Mouse (Mus musculus) thymus, adult 2 months (tissue): ENCODE results near the gene Spty2d1. TPM values are rescaled to one million over a fixed set of nuclear protein-coding genes. Genes with fewer than 3 reads are reported as not detected.
A peak's percentile ranks its signal among the peaks of the same experiment; 100 is the strongest.

Source experiments
- DNase-seq: peaks from one replicate; pipeline ENCODE4 v3.0.0; 2021
- H3K27ac ChIP-seq: fragments of 200-500 bp; 2 replicates; pipeline ENCODE4 v1.5.1; 2012; ENCODE audit warnings: low read length, control low read depth; ENCODE audit not compliant: control insufficient read depth, insufficient read depth
- H3K27me3 ChIP-seq: fragments of 200-500 bp; 2 replicates; pipeline ENCODE4 v1.6.1; 2012; ENCODE audit warnings: mild to moderate bottlenecking, low read length, moderate library complexity, mixed read lengths; ENCODE audit not compliant: control insufficient read depth, insufficient read depth
- H3K36me3 ChIP-seq: fragments of 200-500 bp; 2 replicates; pipeline ENCODE4 v1.6.1; 2012; ENCODE audit warnings: mild to moderate bottlenecking, low read length, moderate library complexity; ENCODE audit not compliant: control insufficient read depth, insufficient read depth
- H3K4me1 ChIP-seq: fragments of 200-500 bp; replicated peaks from 2 replicates; pipeline ENCODE4 v1.6.1; 2012; ENCODE audit warnings: low read length; ENCODE audit not compliant: control insufficient read depth, insufficient read depth
- H3K4me3 ChIP-seq: fragments of 200-500 bp; 2 replicates; pipeline ENCODE4 v1.5.1; 2012; ENCODE audit warnings: mild to moderate bottlenecking, low read length, control low read depth, moderate library complexity; ENCODE audit not compliant: control insufficient read depth, insufficient read depth
- CTCF ChIP-seq: fragments of 200-500 bp; IDR thresholded peaks from 2 replicates; pipeline ENCODE4 v1.5.1; 2012; ENCODE audit warnings: mild to moderate bottlenecking, control low read depth, low read length, moderate library complexity, borderline replicate concordance; ENCODE audit not compliant: control insufficient read depth, poor library complexity, insufficient read depth; ENCODE audit errors: extremely low read depth
- POLR2A ChIP-seq: fragments of 200-500 bp; IDR thresholded peaks from 2 replicates; pipeline ENCODE4 v1.6.1; 2012; ENCODE audit warnings: mild to moderate bottlenecking, low read length, control low read depth, moderate library complexity; ENCODE audit not compliant: control insufficient read depth, poor library complexity, insufficient read depth; ENCODE audit errors: extremely low read depth
- WGBS: fragments of 180-500 bp; shearing (Covaris S2); methylation state at CpG from one replicate; pipeline ENCODE4 v1.1.7; 2018; 5-methylcytosine and 5-hydroxymethylcytosine counted together
- polyA plus RNA-seq: library from polyadenylated mRNA; depleted of rRNA; stranded (reverse); fragments of >200 nt; gene quantifications from 2 replicates; pipeline ENCODE4 v1.2.3, GENCODE M21; 2012

Gene Spty2d1
- polyA plus RNA-seq, 1 experiment = 6.9 TPM

DNA sequence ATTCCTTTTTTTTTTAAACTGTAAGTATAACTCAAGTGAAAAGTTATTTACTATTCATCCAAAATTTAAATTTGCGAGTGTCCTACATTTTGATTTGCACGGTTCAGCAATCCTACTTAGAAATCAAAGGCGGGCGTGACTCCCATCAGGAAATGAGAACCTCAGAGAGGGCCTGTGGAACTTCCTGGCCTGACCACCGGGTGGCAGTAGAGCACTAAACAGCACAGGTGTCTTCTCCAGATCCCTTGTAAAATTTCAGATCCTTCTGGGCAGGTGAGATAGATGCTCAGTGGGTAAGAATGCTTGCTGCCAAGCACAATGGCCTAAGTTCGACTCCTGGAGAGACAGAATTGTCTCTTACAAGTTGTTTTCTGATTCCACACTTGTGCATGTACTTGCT lies 15.3 kb upstream of the Spty2d1 start:
- 10% methylated on average over 6 of the region's 6 CpGs for WGBS
- peak; percentile 87 for DNase-seq
- H3K27ac ChIP-seq = no peak overlapping the region
- TF ChIP-seq CTCF (peak; percentile 66; the same call in 1 of the 2 replicates), POLR2A (no peak)
- H3K4me3 ChIP-seq = no peak overlapping the region
- no peaks in the 10 kb centered on the region for H3K36me3 ChIP-seq
- H3K27me3 ChIP-seq = no peaks in the 10 kb centered on the region
- H3K4me1 ChIP-seq = no peaks in the 10 kb centered on the region; the same call in 1 of the 2 replicates

DNA sequence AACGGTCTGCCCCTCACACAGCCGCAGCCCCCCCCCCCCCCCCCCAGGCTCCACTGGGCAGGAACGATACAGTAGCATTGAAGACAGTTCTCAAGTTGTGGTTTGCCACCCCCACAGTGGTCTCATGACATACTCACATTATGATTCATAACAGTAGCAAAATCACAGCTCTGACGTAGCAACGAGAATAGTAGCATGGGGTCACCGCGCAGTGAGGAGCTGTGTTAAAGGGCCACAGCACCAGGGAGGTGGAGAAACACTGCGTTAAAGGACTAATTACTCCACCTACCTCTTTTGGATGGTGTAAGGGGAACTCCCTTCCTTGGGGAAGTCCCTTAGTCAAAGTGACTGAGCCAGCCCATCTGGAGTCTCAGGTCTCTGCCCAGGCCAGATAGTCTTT lies 14.3 kb upstream of the Spty2d1 start:
- no peak for DNase-seq
- Histone ChIP-seq H3K36me3 (no peaks in the 10 kb centered on the region), H3K4me3 (no peak overlapping the region), H3K27ac (no peak overlapping the region), H3K27me3 (no peaks in the 10 kb centered on the region), H3K4me1 (no peaks in the 10 kb centered on the region; the same call in 1 of the 2 replicates)
- no peak for TF ChIP-seq POLR2A
- TF ChIP-seq CTCF = no peak
- WGBS = 7% methylated on average over 8 of the region's 8 CpGs

DNA sequence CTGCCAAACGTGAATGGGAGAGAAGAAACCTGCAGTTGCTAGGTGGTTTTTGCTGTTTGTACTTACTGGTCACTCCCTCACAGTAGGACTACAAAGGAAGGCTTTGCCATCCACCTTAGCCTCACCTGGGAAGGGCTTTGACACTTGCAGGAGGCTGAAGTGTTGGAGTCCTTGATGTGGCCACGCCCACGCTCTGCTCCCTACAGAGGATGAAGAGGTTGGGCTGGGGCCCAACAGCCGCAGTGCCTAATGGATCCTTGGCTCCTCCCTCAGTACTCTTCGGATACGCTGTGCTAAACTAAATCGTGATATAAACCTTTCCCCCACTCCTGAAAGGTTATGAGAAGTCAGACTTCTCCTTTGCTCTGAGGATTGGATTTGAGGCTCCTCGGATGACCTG lies 12.7 kb upstream of the Spty2d1 start:
- H3K27me3 ChIP-seq = no peaks in the 10 kb centered on the region
- TF ChIP-seq POLR2A (no peak), CTCF (no peak)
- DNase-seq = no peak
- H3K4me1 ChIP-seq = no peaks in the 10 kb centered on the region; the same call in 1 of the 2 replicates
- no peak overlapping the region for H3K27ac ChIP-seq
- WGBS = 79% methylated on average over 8 of the region's 8 CpGs
- no peaks in the 10 kb centered on the region for H3K36me3 ChIP-seq
- H3K4me3 ChIP-seq = no peak overlapping the region

GRCm38 (mm10) chr7:47019641-47020040 lies 11.4 kb upstream of the Spty2d1 start:
- Histone ChIP-seq H3K4me1 (peaks cover 8% of the 10 kb centered on the region), H3K27ac (no peak overlapping the region), H3K36me3 (no peaks in the 10 kb centered on the region), H3K4me3 (no peak overlapping the region), H3K27me3 (no peaks in the 10 kb centered on the region)
- 88% methylated on average over 5 of the region's 5 CpGs for WGBS
- TF ChIP-seq CTCF = no peak
- no peak for TF ChIP-seq POLR2A
- no peak for DNase-seq

GRCm38 (mm10) chr7:47017146-47017545 lies 8.9 kb upstream of the Spty2d1 start:
- Histone ChIP-seq H3K27ac (no peak overlapping the region), H3K4me1 (peaks cover 15% of the 10 kb centered on the region), H3K36me3 (no peaks in the 10 kb centered on the region), H3K27me3 (no peaks in the 10 kb centered on the region), H3K4me3 (no peak overlapping the region)
- 89% methylated on average over 7 of the region's 7 CpGs for WGBS
- DNase-seq = no peak
- no peak for TF ChIP-seq CTCF
- no peak for TF ChIP-seq POLR2A

- TF ChIP-seq CTCF (no peak), POLR2A (no peak)
- Histone ChIP-seq H3K27me3 (no peaks in the 10 kb centered on the region), H3K27ac (no peak overlapping the region), H3K4me3 (no peak overlapping the region), H3K36me3 (no peaks in the 10 kb centered on the region), H3K4me1 (peaks cover 15% of the 10 kb centered on the region)
- no peak for DNase-seq
- 94% methylated on average over 3 of the region's 3 CpGs for WGBS
These were observed 8.4 kb upstream of the Spty2d1 start for GRCm38 (mm10) chr7:47016602-47017001.
